Mouse (Mus musculus) neural tube, embryonic 12.5 days (tissue): Measurements from ENCODE around the gene Tmem179b. TPM values are rescaled to one million over a fixed set of nuclear protein-coding genes. Genes with fewer than 3 reads are reported as not detected.
A peak's percentile ranks its signal among the peaks of the same experiment; 100 is the strongest.

Experiments
- ATAC-seq: fragments of 200-750 bp; cut with Nextera tagmentation; 2 replicates; pipeline ENCODE4 v1.8.0; 2017; ENCODE audit warnings: low read depth, mild to moderate bottlenecking, moderate TSS enrichment, moderate library complexity; ENCODE audit not compliant: low FRiP score
- H3K27ac ChIP-seq: fragments of 300-500 bp; sonication (generic); 2 replicates; pipeline ENCODE4 v1.5.1; 2016
- H3K27me3 ChIP-seq: fragments of 300-500 bp; sonication (generic); replicated peaks from 2 replicates; pipeline ENCODE4 v1.6.1; 2016; ENCODE audit warnings: mild to moderate bottlenecking
- H3K36me3 ChIP-seq: fragments of 300-500 bp; sonication (generic); 2 replicates; pipeline ENCODE4 v1.6.1; 2016; ENCODE audit warnings: mild to moderate bottlenecking
- H3K4me1 ChIP-seq: fragments of 300-500 bp; sonication (generic); 2 replicates; pipeline ENCODE4 v1.6.1; 2016
- H3K4me2 ChIP-seq: fragments of 300-500 bp; sonication (generic); replicated peaks from 2 replicates; pipeline ENCODE4 v1.6.1; 2016; ENCODE audit warnings: mild to moderate bottlenecking
- H3K4me3 ChIP-seq: fragments of 300-500 bp; sonication (generic); 2 replicates; pipeline ENCODE4 v1.5.1; 2016
- H3K9ac ChIP-seq: fragments of 300-500 bp; sonication (generic); 2 replicates; pipeline ENCODE4 v1.6.1; 2016; ENCODE audit warnings: mild to moderate bottlenecking
- H3K9me3 ChIP-seq: fragments of 300-500 bp; sonication (generic); 2 replicates; pipeline ENCODE4 v1.6.1; 2016; ENCODE audit warnings: mild to moderate bottlenecking
- WGBS: fragments of 180-500 bp; shearing (Covaris S2); methylation state at CpG from one replicate; pipeline ENCODE4 v1.1.7; 2016; 5-methylcytosine and 5-hydroxymethylcytosine counted together
- polyA plus RNA-seq: library from polyadenylated mRNA; unstranded; fragments of >200 nt; fragmentation: Nextera tagmentation; extraction: Ambion mirVana; gene quantifications from 2 replicates; pipeline ENCODE4 v1.2.1, GENCODE M21; 2016

Gene Tmem179b
- 37.2 and 39.0 TPM in 2 replicates for polyA plus RNA-seq

GRCm38 (mm10) chr19:8774086-8774835 is at the start of gene Tmem179b:
TSS of gene Tmem179b (minus strand) at chr19:8774467.
- H3K4me3 ChIP-seq = peak within 1 kb of the TSS; percentile 72
- H3K9ac ChIP-seq = peak within 1 kb of the TSS; percentile 93
- peak within 1 kb of the TSS; percentile 98 for H3K27ac ChIP-seq
- peak within 1 kb of the TSS; percentile 94 for H3K4me2 ChIP-seq
- peaks cover 33% of the 10 kb centered on the region for H3K4me1 ChIP-seq
- H3K27me3 ChIP-seq = no peaks in the 10 kb centered on the region
- peak; percentile 92 for ATAC-seq
- peaks cover 36% of the 10 kb centered on the region for H3K36me3 ChIP-seq
- WGBS = under 1% methylated on average over 68 of the region's 68 CpGs
- no peaks in the 10 kb centered on the region for H3K9me3 ChIP-seq

- H3K9me3 ChIP-seq = no peaks in the 10 kb centered on the region
- H3K4me3 ChIP-seq = peak overlapping the region; percentile 8; the same call in 1 of the 2 replicates
- peak overlapping the region; percentile 98; the same call in 1 of the 2 replicates for H3K9ac ChIP-seq
- no peak for ATAC-seq
- peaks cover 48% of the 10 kb centered on the region for H3K36me3 ChIP-seq
- H3K27ac ChIP-seq = no peak overlapping the region
- 75% methylated on average over 8 of the region's 8 CpGs for WGBS
- H3K4me1 ChIP-seq = peaks cover 29% of the 10 kb centered on the region
- H3K27me3 ChIP-seq = no peaks in the 10 kb centered on the region
- H3K4me2 ChIP-seq = peak overlapping the region; percentile 97
Measured at GRCm38 (mm10) chr19:8822696-8823095, 48.4 kb upstream of the Tmem179b start.

- ATAC-seq = no peak
- peak overlapping the region; percentile 98 for H3K9ac ChIP-seq
- 0 out of 2 replicates have a peak overlapping the region, but pooled peaks have one; percentile 98 for H3K27ac ChIP-seq
- H3K36me3 ChIP-seq = peaks cover 39% of the 10 kb centered on the region
- no peaks in the 10 kb centered on the region for H3K9me3 ChIP-seq
- peak overlapping the region; percentile 97 for H3K4me2 ChIP-seq
- H3K27me3 ChIP-seq = no peaks in the 10 kb centered on the region
- peak overlapping the region; percentile 100 for H3K4me3 ChIP-seq
- H3K4me1 ChIP-seq = peaks cover 41% of the 10 kb centered on the region
- 2% methylated on average over 7 of the region's 7 CpGs for WGBS
Measured at GRCm38 (mm10) chr19:8821146-8821545, 46.9 kb upstream of the Tmem179b start.

GRCm38 (mm10) chr19:8820424-8820956 is 46.2 kb upstream of the Tmem179b start:
- Histone ChIP-seq H3K4me1 (peaks cover 44% of the 10 kb centered on the region), H3K36me3 (peaks cover 39% of the 10 kb centered on the region), H3K9me3 (no peaks in the 10 kb centered on the region), H3K27me3 (no peaks in the 10 kb centered on the region), H3K27ac (peak overlapping the region; percentile 98), H3K4me3 (peak overlapping the region; percentile 100), H3K4me2 (peak overlapping the region; percentile 97), H3K9ac (peak overlapping the region; percentile 98)
- under 1% methylated on average over 48 of the region's 48 CpGs for WGBS
- ATAC-seq = no peak; the same call in 1 of the 2 replicates

- Histone ChIP-seq H3K27ac (peak within 1 kb of the TSS; percentile 98), H3K27me3 (no peaks in the 10 kb centered on the region), H3K36me3 (peaks cover 38% of the 10 kb centered on the region), H3K9ac (peak within 1 kb of the TSS; percentile 98), H3K4me2 (peak within 1 kb of the TSS; percentile 97), H3K4me3 (peak within 1 kb of the TSS; percentile 100), H3K9me3 (no peaks in the 10 kb centered on the region), H3K4me1 (peaks cover 44% of the 10 kb centered on the region)
- peak; percentile 97 for ATAC-seq
- WGBS = under 1% methylated on average over 83 of the region's 83 CpGs
Measured at GRCm38 (mm10) chr19:8819596-8820423, 45.5 kb upstream of the Tmem179b start, which contains the start of gene Hnrnpul2. TSS of gene Hnrnpul2 (plus strand) at chr19:8820010.

GRCm38 (mm10) chr19:8818801-8819595 is 44.7 kb upstream of the Tmem179b start, which contains the start of gene Ttc9c:
TSS of gene Ttc9c (minus strand) at chr19:8819333.
- Histone ChIP-seq H3K4me2 (peak within 1 kb of the TSS; percentile 97), H3K4me1 (peaks cover 44% of the 10 kb centered on the region), H3K9ac (peak within 1 kb of the TSS; percentile 98), H3K9me3 (no peaks in the 10 kb centered on the region), H3K4me3 (peak within 1 kb of the TSS; percentile 100), H3K27me3 (no peaks in the 10 kb centered on the region), H3K36me3 (peaks cover 36% of the 10 kb centered on the region), H3K27ac (peak within 1 kb of the TSS; percentile 98)
- under 1% methylated on average over 33 of the region's 33 CpGs for WGBS
- ATAC-seq = peak; percentile 95

GRCm38 (mm10) chr19:8818301-8818798 is 44.1 kb upstream of the Tmem179b start:
- ATAC-seq = no peak
- WGBS = 35% methylated on average over 14 of the region's 14 CpGs
- H3K9ac ChIP-seq = peak overlapping the region; percentile 66
- peak overlapping the region; percentile 80; the same call in 1 of the 2 replicates for H3K27ac ChIP-seq
- peak overlapping the region; percentile 97 for H3K4me2 ChIP-seq
- H3K36me3 ChIP-seq = peaks cover 35% of the 10 kb centered on the region
- no peaks in the 10 kb centered on the region for H3K9me3 ChIP-seq
- no peaks in the 10 kb centered on the region for H3K27me3 ChIP-seq
- peaks cover 44% of the 10 kb centered on the region for H3K4me1 ChIP-seq
- peak overlapping the region; percentile 49 for H3K4me3 ChIP-seq

GRCm38 (mm10) chr19:8817001-8817400 is 42.7 kb upstream of the Tmem179b start:
- 83% methylated on average over 3 of the region's 3 CpGs for WGBS
- Histone ChIP-seq H3K9ac (no peak overlapping the region), H3K4me2 (peak overlapping the region; percentile 97), H3K4me3 (no peak overlapping the region), H3K36me3 (peaks cover 40% of the 10 kb centered on the region), H3K27me3 (no peaks in the 10 kb centered on the region), H3K4me1 (peaks cover 32% of the 10 kb centered on the region), H3K27ac (no peak overlapping the region), H3K9me3 (no peaks in the 10 kb centered on the region)
- no peak for ATAC-seq

GRCm38 (mm10) chr19:8815812-8816211 is 41.5 kb upstream of the Tmem179b start:
- Histone ChIP-seq H3K36me3 (peaks cover 49% of the 10 kb centered on the region), H3K27ac (no peak overlapping the region), H3K4me1 (peaks cover 23% of the 10 kb centered on the region), H3K9ac (no peak overlapping the region), H3K9me3 (no peaks in the 10 kb centered on the region), H3K4me3 (no peak overlapping the region), H3K27me3 (no peaks in the 10 kb centered on the region), H3K4me2 (0 out of 2 replicates have a peak overlapping the region, but pooled peaks have one; percentile 7)
- no peak for ATAC-seq
- WGBS = 83% methylated on average over 11 of the region's 11 CpGs

GRCm38 (mm10) chr19:8806810-8807209 is 32.5 kb upstream of the Tmem179b start:
- Histone ChIP-seq H3K27me3 (no peaks in the 10 kb centered on the region), H3K27ac (no peak overlapping the region), H3K36me3 (peaks cover 60% of the 10 kb centered on the region), H3K4me3 (no peak overlapping the region), H3K4me2 (no peak overlapping the region), H3K9ac (no peak overlapping the region), H3K9me3 (no peaks in the 10 kb centered on the region), H3K4me1 (peaks cover 12% of the 10 kb centered on the region)
- no peak for ATAC-seq
- WGBS = 96% methylated on average over 5 of the region's 5 CpGs
